32 mouse cellular contexts compared by ENCODE assay signal in the genomic region with DNA sequence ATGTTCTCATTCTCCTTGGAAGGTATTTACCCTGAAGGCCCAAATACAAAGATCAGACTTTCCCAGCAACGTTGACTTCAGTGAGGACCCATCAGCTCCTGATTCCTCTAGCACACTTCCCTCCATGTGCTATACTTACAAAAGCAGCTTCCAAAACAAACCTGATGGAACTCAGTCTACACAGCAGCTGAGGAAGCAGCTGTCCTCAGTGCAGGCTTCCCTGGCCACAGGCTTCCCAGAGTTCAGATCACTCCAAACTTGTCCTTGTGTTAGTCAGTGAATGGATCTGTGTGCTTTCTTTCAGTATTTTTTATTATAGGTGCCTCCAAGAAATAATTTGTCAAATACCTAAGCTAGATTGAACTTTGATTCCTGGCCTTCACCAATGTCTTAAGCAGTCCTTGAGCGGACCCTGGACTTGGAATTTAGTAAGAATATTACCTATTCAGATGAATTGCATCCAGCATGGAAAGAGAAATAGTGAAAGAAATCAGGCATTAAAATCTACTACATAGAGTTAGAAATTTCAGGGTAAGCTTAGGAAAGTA. TPM values are rescaled to one million over a fixed set of nuclear protein-coding genes. Genes with fewer than 3 reads are reported as not detected.
"Had no signal": no experiment of that assay in that cellular context is flagged by ENCODE, and none has a peak within 500 bp of the region (broad histone marks: within the 10 kb centered on the region; RNA-seq: fewer than 3 reads in every experiment).

No protein-coding gene starts in this region.

- DNase-seq: gastrocnemius, adult 2 months; gastrocnemius, postnatal 10 days; gastrocnemius, postnatal 25 days; heart, adult 18-20 months; heart, postnatal 10 days; heart, postnatal 4 days; kidney, postnatal 14 days; kidney, postnatal 4 days; layer of hippocampus, adult 9-11 months; layer of hippocampus, postnatal 36 days; left cerebral cortex, postnatal 4 days had no signal

- H3K4me2 ChIP-seq: heart, embryonic 12.5 days; hindbrain, embryonic 12.5 days; hindbrain, embryonic 14.5 days; intestine, embryonic 15.5 days; limb, embryonic 13.5 days; limb, embryonic 15.5 days; liver, embryonic 12.5 days had no signal

- H3K4me1 ChIP-seq: heart, embryonic 10.5 days; heart, embryonic 12.5 days; hindbrain, embryonic 10.5 days; hindbrain, embryonic 12.5 days; intestine, embryonic 15.5 days; limb, embryonic 13.5 days; limb, embryonic 15.5 days; liver, embryonic 12.5 days had no signal

- H3K27me3 ChIP-seq: heart, embryonic 12.5 days; hindbrain, embryonic 12.5 days; intestine, embryonic 15.5 days; limb, embryonic 13.5 days; limb, embryonic 15.5 days; liver, embryonic 12.5 days had no signal

- H3K27ac ChIP-seq: gastrocnemius, adult 2 months; heart, embryonic 10.5 days; hindbrain, embryonic 10.5 days; hindbrain, embryonic 12.5 days; hindbrain, embryonic 14.5 days; intestine, embryonic 15.5 days; kidney, postnatal 0 days; layer of hippocampus, adult 2 months; limb, embryonic 13.5 days; limb, embryonic 15.5 days; liver, embryonic 12.5 days; liver, embryonic 14.5 days had no signal

- H3K4me3 ChIP-seq: gastrocnemius, adult 2 months; heart, embryonic 10.5 days; heart, embryonic 12.5 days; hindbrain, embryonic 10.5 days; hindbrain, embryonic 12.5 days; intestine, embryonic 15.5 days; layer of hippocampus, adult 2 months; limb, embryonic 13.5 days; limb, embryonic 15.5 days; liver, embryonic 12.5 days had no signal

- H3K36me3 ChIP-seq: heart, embryonic 10.5 days; heart, embryonic 12.5 days; hindbrain, embryonic 10.5 days; hindbrain, embryonic 12.5 days; intestine, embryonic 15.5 days; limb, embryonic 13.5 days; limb, embryonic 15.5 days; liver, embryonic 12.5 days had no signal

RNA-seq across cellular contexts. Expression of a gene that starts 22.4 kb away (rescaled TPM):
- total RNA-seq: gastrocnemius, postnatal 10 days; gastrocnemius, postnatal 25 days; granulocyte monocyte progenitor cell, adult 5-6 weeks; heart, adult 18-20 months; heart, adult 8-10 months; heart, postnatal 25 days; layer of hippocampus, adult 2 months; left cerebral cortex, postnatal 25 days; liver, adult 2 months had no signal
- polyA plus RNA-seq: heart, embryonic 10.5 days; heart, embryonic 14.5 days; intestine, embryonic 15.5 days; intestine, postnatal 0 days; limb, embryonic 11.5 days; limb, embryonic 13.5 days; limb, embryonic 15.5 days; liver, adult 2 months; liver, embryonic 12.5 days; liver, embryonic 14.5 days; liver, embryonic 16.5 days had no signal
